Mouse (Mus musculus) midbrain, embryonic 14.5 days (tissue): ENCODE results near the gene Stx8. TPM values are rescaled to one million over a fixed set of nuclear protein-coding genes. Genes with fewer than 3 reads are reported as not detected.

Experiments used
- ATAC-seq: fragments of 200-750 bp; cut with Nextera tagmentation; 2 replicates; pipeline ENCODE4 v1.8.0; 2017; ENCODE audit warnings: moderate number of reproducible peaks, moderate library complexity; ENCODE audit not compliant: low FRiP score, low TSS enrichment
- DNase-seq: peaks from one replicate; pipeline ENCODE4 v3.0.0-alpha.2; 2015
- H3K27ac ChIP-seq: fragments of 300-500 bp; sonication (generic); replicated peaks from 2 replicates; pipeline ENCODE4 v1.5.1; 2014; ENCODE audit warnings: mild to moderate bottlenecking, low read depth, low read length, moderate library complexity
- H3K27me3 ChIP-seq: fragments of 300-500 bp; sonication (generic); 2 replicates; pipeline ENCODE4 v1.6.1; 2014; ENCODE audit warnings: low read length, control low read depth, mixed read lengths; ENCODE audit not compliant: control insufficient read depth, insufficient read depth
- H3K36me3 ChIP-seq: fragments of 300-500 bp; sonication (generic); 2 replicates; pipeline ENCODE4 v1.6.1; 2014; ENCODE audit warnings: low read length, control low read depth; ENCODE audit not compliant: control insufficient read depth, insufficient read depth
- H3K4me1 ChIP-seq: fragments of 300-500 bp; sonication (generic); 2 replicates; pipeline ENCODE4 v1.6.1; 2014; ENCODE audit warnings: mild to moderate bottlenecking, antibody characterized with exemption, low read length, control low read depth; ENCODE audit not compliant: control insufficient read depth, insufficient read depth
- H3K4me2 ChIP-seq: fragments of 300-500 bp; sonication (generic); 2 replicates; pipeline ENCODE4 v1.6.1; 2014; ENCODE audit warnings: mild to moderate bottlenecking, low read length, moderate library complexity
- H3K4me3 ChIP-seq: fragments of 300-500 bp; sonication (generic); replicated peaks from 2 replicates; pipeline ENCODE4 v1.5.1; 2014; ENCODE audit warnings: low read depth, low read length
- H3K9ac ChIP-seq: fragments of 300-500 bp; sonication (generic); replicated peaks from 2 replicates; pipeline ENCODE4 v1.6.1; 2014; ENCODE audit warnings: mild to moderate bottlenecking, low read length, moderate library complexity
- H3K9me3 ChIP-seq: fragments of 300-500 bp; sonication (generic); 2 replicates; pipeline ENCODE4 v1.6.1; 2016; ENCODE audit warnings: low read length, control low read depth, mixed read lengths; ENCODE audit not compliant: control insufficient read depth
- WGBS: fragments of 180-500 bp; shearing (Covaris S2); extraction: QIAGEN DNeasy Blood & Tissue Kit; methylation state at CpG from one replicate; pipeline ENCODE4 v1.1.7; 2014; 5-methylcytosine and 5-hydroxymethylcytosine counted together
- polyA plus RNA-seq: library from polyadenylated mRNA; unstranded; fragments of >200 nt; fragmentation: Nextera tagmentation; extraction: Ambion mirVana; gene quantifications from 2 replicates; pipeline ENCODE4 v1.2.1, GENCODE M21; 2014

The Stx8 gene
- polyA plus RNA-seq, 1 experiment from 2014 or later, result 64.2 TPM

DNA sequence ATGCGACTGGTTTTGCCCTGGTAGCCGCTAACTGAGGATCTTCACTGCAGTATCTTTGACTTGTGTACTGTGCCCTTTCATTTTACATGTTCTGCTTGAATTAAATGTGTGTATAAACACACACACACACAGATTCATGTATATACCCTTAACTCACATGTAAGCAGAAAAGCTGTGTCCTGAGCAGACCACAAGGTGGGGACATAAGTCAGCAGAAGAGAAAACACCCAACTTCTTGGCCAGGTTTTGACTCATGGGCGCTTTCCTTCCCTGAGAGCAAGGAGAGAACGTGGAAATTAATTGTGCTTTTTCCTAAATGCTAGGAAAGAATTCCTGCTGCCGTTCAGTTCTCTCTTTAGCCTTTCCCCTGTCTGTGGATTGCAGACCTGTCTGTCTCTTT lies 33.6 kb downstream of the Stx8 start:
- H3K9me3 ChIP-seq, result no peaks in the 10 kb centered on the region
- no peaks in the 10 kb centered on the region for H3K4me1 ChIP-seq
- WGBS, result 81% methylated on average over 5 of the region's 5 CpGs
- DNase-seq (peak; percentile 72), ATAC-seq (no peak)
- no peak overlapping the region for H3K27ac ChIP-seq
- no peak overlapping the region for H3K4me2 ChIP-seq
- H3K4me3 ChIP-seq, result no peak overlapping the region
- H3K36me3 ChIP-seq, result no peaks in the 10 kb centered on the region
- no peaks in the 10 kb centered on the region for H3K27me3 ChIP-seq
- H3K9ac ChIP-seq, result no peak overlapping the region

DNA sequence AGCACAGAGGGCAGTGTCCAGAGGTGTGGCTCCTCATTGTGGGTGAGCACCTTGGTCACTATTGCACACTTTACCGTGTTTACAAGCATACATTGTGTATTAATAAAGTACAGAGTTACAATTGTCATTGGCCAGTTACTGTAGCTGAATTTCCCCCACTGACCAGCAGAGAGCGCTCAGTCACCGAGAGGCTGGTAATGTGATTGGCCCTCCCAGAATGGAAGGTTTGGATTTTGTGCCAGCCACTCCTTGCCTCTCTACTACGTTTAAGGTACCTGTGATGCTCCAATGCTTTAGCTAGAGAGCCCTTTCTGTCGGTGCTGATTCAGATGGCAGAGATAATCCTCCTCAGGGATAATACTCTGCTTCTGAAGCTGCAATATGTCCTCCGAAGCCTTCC lies 38.2 kb downstream of the Stx8 start:
- ATAC-seq, result no peak

DNA sequence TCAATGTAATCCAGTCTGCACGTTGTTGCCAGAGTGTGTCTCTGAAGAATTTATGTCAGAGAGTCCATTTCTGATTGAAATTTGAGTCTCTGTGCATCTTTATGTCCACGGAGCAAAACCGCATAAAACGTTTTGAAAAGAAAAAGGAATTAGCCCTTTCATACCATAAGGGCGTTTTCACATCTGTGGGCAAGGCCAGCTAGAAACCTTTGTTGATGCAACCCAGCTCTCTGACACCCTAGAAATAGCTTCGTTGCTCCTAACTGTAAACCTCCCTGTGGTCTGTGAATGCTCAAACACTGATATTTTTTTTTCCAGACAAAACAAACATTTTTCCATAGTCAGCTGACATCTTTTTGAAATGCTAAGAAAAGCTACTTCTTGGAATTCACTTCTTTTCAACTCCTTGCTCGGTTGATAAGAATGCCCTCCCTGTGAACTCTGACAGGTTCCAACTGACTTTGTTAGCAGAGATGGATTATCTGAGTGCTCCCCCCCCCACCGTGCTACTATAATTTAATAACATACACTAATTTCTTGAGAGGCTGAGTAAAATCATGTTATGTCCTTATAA lies 40.3 kb downstream of the Stx8 start:
- DNase-seq, result peak; percentile 12
- 24% methylated on average over 8 of the region's 8 CpGs for WGBS
- H3K27me3 ChIP-seq, result no peaks in the 10 kb centered on the region

More for the DNA sequence above, 38.2 kb downstream of the Stx8 start:
- WGBS, result 15% methylated on average over 6 of the region's 6 CpGs
- H3K4me3 ChIP-seq, result no peak overlapping the region
- H3K4me2 ChIP-seq, result no peak overlapping the region
- no peak overlapping the region for H3K9ac ChIP-seq
- no peaks in the 10 kb centered on the region for H3K36me3 ChIP-seq
- H3K4me1 ChIP-seq, result peaks cover 14% of the 10 kb centered on the region
- no peaks in the 10 kb centered on the region for H3K27me3 ChIP-seq
- no peak overlapping the region for H3K27ac ChIP-seq
- peak; percentile 86 for DNase-seq
- H3K9me3 ChIP-seq, result no peaks in the 10 kb centered on the region

DNA sequence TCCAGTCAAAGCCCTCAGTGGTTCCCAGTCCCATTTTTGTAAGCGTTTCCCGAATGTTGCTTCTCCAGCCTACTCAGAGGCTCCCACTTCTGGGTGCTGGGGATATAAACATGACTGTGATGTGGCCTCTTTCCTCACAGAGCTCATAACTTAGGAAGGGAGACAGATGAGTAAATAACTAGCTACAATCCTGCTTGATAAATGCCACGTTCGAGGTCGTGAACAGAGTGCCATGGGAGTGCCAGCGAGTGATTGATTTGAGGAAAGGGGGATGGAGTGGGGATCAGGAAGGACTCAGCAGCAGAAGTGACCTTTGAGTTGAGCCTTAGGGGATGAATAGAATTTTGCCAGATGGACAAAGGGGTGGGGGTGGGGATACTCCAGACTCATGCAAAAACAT lies 41.7 kb downstream of the Stx8 start:
- no peaks in the 10 kb centered on the region for H3K27me3 ChIP-seq
- H3K9ac ChIP-seq, result no peak overlapping the region
- 57% methylated on average over 6 of the region's 6 CpGs for WGBS

More for the DNA sequence above, 40.3 kb downstream of the Stx8 start:
- Histone ChIP-seq H3K27ac (no peak overlapping the region), H3K4me3 (no peak overlapping the region), H3K4me1 (peaks cover 17% of the 10 kb centered on the region), H3K4me2 (no peak overlapping the region), H3K9ac (no peak overlapping the region), H3K9me3 (no peaks in the 10 kb centered on the region), H3K36me3 (no peaks in the 10 kb centered on the region)
- ATAC-seq, result no peak

DNA sequence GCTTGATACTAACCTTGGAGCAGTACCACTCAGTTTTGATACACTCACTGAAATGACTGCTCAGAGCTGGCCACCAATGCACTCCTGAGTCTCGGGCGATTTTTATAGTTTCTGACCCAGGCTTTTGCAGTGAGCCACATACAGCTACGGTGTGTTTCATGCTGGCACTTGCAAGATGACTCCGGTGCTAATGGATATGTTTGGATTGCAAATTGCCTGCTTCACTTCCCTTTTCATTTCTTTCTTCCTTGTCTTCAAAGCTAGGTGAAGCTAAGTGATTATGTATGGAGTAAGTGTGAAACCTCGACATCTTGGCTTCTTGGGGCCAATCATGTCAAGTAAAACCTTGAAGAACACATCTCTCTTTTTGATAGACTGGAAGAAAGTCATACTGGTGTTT lies 43.4 kb downstream of the Stx8 start:
- Histone ChIP-seq H3K9me3 (no peaks in the 10 kb centered on the region), H3K4me2 (no peak overlapping the region), H3K9ac (no peak overlapping the region), H3K27me3 (no peaks in the 10 kb centered on the region), H3K27ac (no peak overlapping the region), H3K4me1 (peaks cover 17% of the 10 kb centered on the region), H3K4me3 (no peak overlapping the region), H3K36me3 (no peaks in the 10 kb centered on the region)
- ATAC-seq (no peak), DNase-seq (no peak)
- 79% methylated on average over 5 of the region's 5 CpGs for WGBS

More for the DNA sequence above, 41.7 kb downstream of the Stx8 start:
- Histone ChIP-seq H3K27ac (no peak overlapping the region), H3K9me3 (no peaks in the 10 kb centered on the region), H3K4me3 (no peak overlapping the region), H3K4me1 (peaks cover 17% of the 10 kb centered on the region), H3K4me2 (no peak overlapping the region), H3K36me3 (no peaks in the 10 kb centered on the region)
- ATAC-seq (no peak), DNase-seq (peak; percentile 19)

DNA sequence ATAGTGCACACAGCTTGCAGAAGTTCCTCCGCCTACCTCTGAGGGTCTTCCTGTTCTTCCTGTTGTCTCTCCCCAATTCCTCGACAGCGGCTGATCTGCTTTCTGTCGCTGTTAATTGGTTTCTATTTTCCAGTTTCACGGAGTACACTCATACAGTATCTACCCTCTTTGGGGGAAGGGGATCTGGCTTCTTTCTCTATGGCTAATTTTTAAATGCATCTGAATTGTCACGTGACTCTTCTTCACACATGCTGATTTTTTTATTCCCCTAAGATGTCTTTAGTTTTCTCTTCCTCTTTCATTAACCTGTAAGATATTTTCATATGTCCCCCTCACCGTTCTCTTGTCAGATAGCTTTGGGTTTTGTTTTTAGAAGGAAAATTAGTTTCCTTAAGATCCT lies 46.2 kb downstream of the Stx8 start:
- H3K4me1 ChIP-seq, result 0 out of 2 replicates have a peak, but pooled peaks cover 7% of the 10 kb centered on the region
- no peak overlapping the region for H3K4me2 ChIP-seq
- ATAC-seq, result no peak
- no peak overlapping the region for H3K9ac ChIP-seq
- no peaks in the 10 kb centered on the region for H3K27me3 ChIP-seq
- H3K27ac ChIP-seq, result no peak overlapping the region
- no peaks in the 10 kb centered on the region for H3K36me3 ChIP-seq
- 87% methylated on average over 7 of the region's 7 CpGs for WGBS
- no peak overlapping the region for H3K4me3 ChIP-seq
- no peaks in the 10 kb centered on the region for H3K9me3 ChIP-seq
- no peak for DNase-seq

DNA sequence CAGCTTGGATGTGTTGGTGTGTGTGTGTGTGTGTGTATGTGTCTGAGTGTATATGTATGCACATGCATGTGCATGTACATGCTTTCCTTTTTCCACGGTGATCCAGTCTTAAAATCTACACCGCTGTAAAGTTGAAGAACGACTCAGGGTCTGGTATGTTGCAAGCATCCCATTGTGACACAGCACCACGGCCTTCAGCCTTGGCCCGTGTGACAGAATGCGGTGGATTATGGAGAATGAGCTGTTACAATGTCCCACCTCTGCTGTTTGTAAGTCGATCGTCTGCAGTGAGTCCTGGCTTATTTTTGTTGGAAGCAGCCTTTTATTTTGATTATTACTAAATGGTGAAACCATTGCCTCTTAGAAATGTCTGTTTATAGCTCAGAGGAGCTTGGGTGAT lies 52.2 kb downstream of the Stx8 start:
- no peak for ATAC-seq
- 85% methylated on average over 8 of the region's 8 CpGs for WGBS
- DNase-seq, result no peak
- Histone ChIP-seq H3K27me3 (no peaks in the 10 kb centered on the region), H3K4me3 (no peak overlapping the region), H3K9me3 (no peaks in the 10 kb centered on the region), H3K36me3 (no peaks in the 10 kb centered on the region), H3K4me2 (no peak overlapping the region), H3K27ac (no peak overlapping the region), H3K4me1 (no peaks in the 10 kb centered on the region), H3K9ac (no peak overlapping the region)

DNA sequence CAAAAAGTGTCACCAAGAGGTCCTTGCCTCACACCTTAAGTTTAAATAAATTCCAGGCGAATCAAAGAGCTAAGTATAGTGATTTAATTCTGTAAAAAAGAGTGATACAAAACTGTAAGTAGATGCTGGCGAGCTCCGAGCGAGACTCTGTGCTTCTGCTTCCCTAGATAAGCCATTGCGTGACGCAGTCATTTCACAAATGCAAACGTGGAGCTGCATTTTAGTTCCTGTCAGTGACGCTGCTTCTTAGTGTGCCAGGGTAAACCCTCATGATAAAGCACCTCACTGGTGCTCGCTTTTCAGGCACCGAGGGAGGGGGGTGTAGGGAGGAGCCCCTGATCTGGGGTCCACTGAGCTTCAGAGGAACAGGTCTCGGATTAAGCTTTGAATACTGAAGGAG lies 53.2 kb downstream of the Stx8 start:
- Histone ChIP-seq H3K27ac (no peak overlapping the region), H3K4me2 (no peak overlapping the region), H3K4me3 (no peak overlapping the region), H3K4me1 (no peaks in the 10 kb centered on the region), H3K27me3 (no peaks in the 10 kb centered on the region), H3K36me3 (no peaks in the 10 kb centered on the region), H3K9ac (no peak overlapping the region), H3K9me3 (no peaks in the 10 kb centered on the region)
- WGBS, result 78% methylated on average over 11 of the region's 11 CpGs
- DNase-seq (no peak), ATAC-seq (no peak)

DNA sequence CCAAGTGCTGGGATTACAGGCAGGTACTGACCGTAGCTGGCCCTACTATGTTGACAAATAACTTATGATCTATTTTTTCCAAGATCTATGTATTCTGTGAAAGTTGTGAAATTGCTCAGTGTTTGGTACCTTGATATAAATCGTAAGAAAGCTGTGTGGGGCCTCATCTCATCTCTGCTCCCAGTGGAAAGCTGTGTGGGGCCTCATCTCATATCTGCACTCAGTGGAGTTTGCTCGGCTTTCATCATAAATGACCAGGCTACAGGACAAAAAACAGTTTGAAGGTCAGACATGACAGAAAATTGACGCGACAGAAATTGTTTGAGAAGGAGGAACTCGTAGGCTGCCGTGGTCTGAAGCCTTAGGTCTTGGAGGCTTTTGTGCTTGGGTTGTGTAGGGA lies 56.0 kb downstream of the Stx8 start:
- H3K9me3 ChIP-seq, result no peaks in the 10 kb centered on the region
- ATAC-seq (no peak), DNase-seq (no peak)
- no peak overlapping the region for H3K4me3 ChIP-seq
- no peaks in the 10 kb centered on the region for H3K27me3 ChIP-seq
- 88% methylated on average over 7 of the region's 7 CpGs for WGBS
- no peak overlapping the region for H3K27ac ChIP-seq
- H3K4me2 ChIP-seq, result no peak overlapping the region
- no peak overlapping the region for H3K9ac ChIP-seq
- no peaks in the 10 kb centered on the region for H3K36me3 ChIP-seq
- no peaks in the 10 kb centered on the region for H3K4me1 ChIP-seq
